Mouse (Mus musculus) hindbrain, embryonic 10.5 days (tissue): Measurements from ENCODE around the gene Hist1h2bg. TPM values are rescaled to one million over a fixed set of nuclear protein-coding genes. Genes with fewer than 3 reads are reported as not detected.

Experiments used
- DNase-seq: peaks from one replicate; pipeline ENCODE4 v3.0.0-alpha.2; 2017; ENCODE audit warnings: low spot score
- H3K27ac ChIP-seq: fragments of 300-500 bp; sonication (generic); 2 replicates; pipeline ENCODE4 v1.5.1; 2016; ENCODE audit warnings: mild to moderate bottlenecking, moderate library complexity
- H3K27me3 ChIP-seq: fragments of 300-500 bp; sonication (generic); 2 replicates; pipeline ENCODE4 v1.6.1; 2016; ENCODE audit warnings: mild to moderate bottlenecking; ENCODE audit not compliant: poor library complexity, insufficient read depth, severe bottlenecking
- H3K36me3 ChIP-seq: fragments of 300-500 bp; sonication (generic); 2 replicates; pipeline ENCODE4 v1.6.1; 2016; ENCODE audit warnings: mild to moderate bottlenecking, moderate library complexity
- H3K4me1 ChIP-seq: fragments of 300-500 bp; sonication (generic); replicated peaks from 2 replicates; pipeline ENCODE4 v1.6.1; 2016; ENCODE audit warnings: mild to moderate bottlenecking
- H3K4me3 ChIP-seq: fragments of 300-500 bp; sonication (generic); 2 replicates; pipeline ENCODE4 v1.5.1; 2016; ENCODE audit warnings: mild to moderate bottlenecking, moderate library complexity
- H3K9me3 ChIP-seq: fragments of 300-500 bp; sonication (generic); 2 replicates; pipeline ENCODE4 v1.6.1; 2016; ENCODE audit warnings: mild to moderate bottlenecking, moderate library complexity
- WGBS: fragments of 180-500 bp; shearing (Covaris S2); methylation state at CpG from one replicate; pipeline ENCODE4 v1.1.7; 2016; 5-methylcytosine and 5-hydroxymethylcytosine counted together
- polyA plus RNA-seq: library from polyadenylated mRNA; unstranded; fragments of >200 nt; fragmentation: Nextera tagmentation; extraction: Ambion mirVana; gene quantifications from 2 replicates; pipeline ENCODE4 v1.2.1, GENCODE M21; 2016

The Hist1h2bg gene
- 7.0 and 7.3 TPM in 2 replicates for polyA plus RNA-seq

DNA sequence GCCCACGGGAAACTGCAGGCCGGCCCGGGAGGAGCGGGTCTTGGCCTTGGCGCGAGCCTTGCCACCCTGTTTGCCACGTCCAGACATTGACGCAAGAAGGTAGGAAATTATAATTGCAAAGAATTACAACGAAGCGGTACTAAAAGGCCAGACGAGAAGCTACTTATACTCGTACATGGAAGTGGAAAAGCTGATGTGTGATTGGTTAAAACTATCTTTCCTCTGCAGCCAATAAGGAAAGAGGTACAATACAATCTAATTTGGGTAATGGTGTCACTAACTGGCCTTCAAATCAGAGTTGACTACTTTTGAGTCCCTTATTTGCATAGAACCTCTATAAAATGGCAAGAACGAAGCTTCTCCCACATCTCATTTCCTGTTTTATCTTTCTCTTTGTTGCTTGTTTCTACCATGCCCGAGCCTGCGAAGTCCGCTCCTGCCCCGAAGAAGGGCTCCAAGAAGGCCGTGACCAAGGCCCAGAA lies at the start of gene Hist1h2bg, which contains the start of gene Hist1h2ae:
Hist1h2bg (plus strand) TSS at position 375 of the 482 bp plus-strand sequence.
Hist1h2ae (minus strand) TSS at position 199 of the 482 bp plus-strand sequence.
- Histone ChIP-seq H3K4me1 (peaks cover 24% of the 10 kb centered on the region), H3K27ac (peak within 1 kb of the TSS; percentile 98), H3K36me3 (no peaks in the 10 kb centered on the region), H3K27me3 (no peaks in the 10 kb centered on the region), H3K9me3 (no peaks in the 10 kb centered on the region), H3K4me3 (peak within 1 kb of the TSS; percentile 56)
- WGBS, result under 1% methylated on average over 18 of the region's 18 CpGs
- DNase-seq, result peak; percentile 74

DNA sequence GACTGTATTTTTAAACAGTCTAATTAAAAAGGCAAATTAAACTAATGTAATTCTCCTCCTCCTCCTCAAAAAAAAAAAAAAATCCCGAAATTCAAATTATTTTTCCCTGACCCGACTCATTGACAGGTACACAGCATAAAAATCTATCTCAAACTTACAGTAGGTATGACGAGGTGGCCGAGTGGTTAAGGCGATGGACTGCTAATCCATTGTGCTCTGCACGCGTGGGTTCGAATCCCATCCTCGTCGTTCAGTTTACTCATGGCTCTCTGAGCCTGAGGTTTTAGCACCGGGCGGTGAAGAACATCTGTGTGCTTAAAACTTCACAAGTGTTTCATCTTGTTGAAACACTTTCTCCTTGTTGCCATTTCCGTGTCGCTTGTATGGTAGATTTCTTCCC lies 49.5 kb upstream of the Hist1h2bg start:
- Histone ChIP-seq H3K27ac (no peak overlapping the region), H3K4me3 (peak overlapping the region; percentile 28; the same call in 1 of the 2 replicates), H3K27me3 (no peaks in the 10 kb centered on the region), H3K36me3 (no peaks in the 10 kb centered on the region), H3K9me3 (no peaks in the 10 kb centered on the region), H3K4me1 (peaks cover 9% of the 10 kb centered on the region; the same call in 1 of the 2 replicates)
- WGBS, result under 1% methylated on average over 14 of the region's 14 CpGs
- peak; percentile 79 for DNase-seq

DNA sequence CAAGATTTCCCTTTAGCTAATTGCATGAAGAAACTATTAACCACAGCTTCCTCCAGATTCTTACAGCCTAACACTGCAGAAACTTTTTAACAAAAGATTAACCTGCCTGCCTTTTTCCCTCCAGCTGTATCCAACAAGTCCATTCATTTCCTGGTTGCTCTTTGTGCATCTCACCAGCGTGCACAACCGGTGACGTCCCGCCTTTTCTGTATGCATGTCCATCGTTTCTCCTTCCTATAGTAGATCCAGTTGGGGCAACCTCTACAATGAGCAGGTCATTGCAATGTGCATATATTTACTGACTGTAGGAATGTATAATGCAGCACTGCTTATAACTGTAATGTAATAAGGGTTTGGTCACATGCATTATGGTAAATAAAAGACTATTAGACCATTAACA lies 47.2 kb upstream of the Hist1h2bg start:
- Histone ChIP-seq H3K36me3 (no peaks in the 10 kb centered on the region), H3K9me3 (no peaks in the 10 kb centered on the region), H3K27ac (no peak overlapping the region), H3K4me3 (no peak overlapping the region), H3K4me1 (peaks cover 22% of the 10 kb centered on the region), H3K27me3 (no peaks in the 10 kb centered on the region)
- no peak for DNase-seq
- WGBS, result 56% methylated on average over 5 of the region's 5 CpGs

DNA sequence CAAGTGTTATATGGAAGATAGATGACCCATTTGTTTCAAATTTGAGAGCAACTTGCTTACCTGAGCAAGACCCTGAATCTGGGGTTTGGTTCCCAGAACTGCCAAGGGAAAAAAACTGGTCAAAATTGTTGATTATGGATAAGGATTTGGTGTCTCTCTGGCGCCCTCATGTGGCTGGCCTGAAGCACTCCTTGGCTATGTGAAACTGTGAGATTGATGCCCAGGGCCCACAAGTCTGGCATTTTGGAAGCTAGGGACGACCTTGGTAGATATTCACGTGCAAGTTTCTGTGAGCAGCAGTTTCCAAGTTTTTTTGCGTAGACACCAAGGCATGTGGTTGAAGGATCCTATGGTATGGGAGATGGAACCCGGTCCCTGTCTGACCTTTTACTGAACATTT lies 46.5 kb upstream of the Hist1h2bg start:
- Histone ChIP-seq H3K4me3 (peak overlapping the region; percentile 23; the same call in 1 of the 2 replicates), H3K9me3 (no peaks in the 10 kb centered on the region), H3K4me1 (peaks cover 28% of the 10 kb centered on the region), H3K36me3 (no peaks in the 10 kb centered on the region), H3K27me3 (no peaks in the 10 kb centered on the region), H3K27ac (no peak overlapping the region)
- peak; percentile 86 for DNase-seq
- WGBS, result 8% methylated on average over 5 of the region's 5 CpGs

DNA sequence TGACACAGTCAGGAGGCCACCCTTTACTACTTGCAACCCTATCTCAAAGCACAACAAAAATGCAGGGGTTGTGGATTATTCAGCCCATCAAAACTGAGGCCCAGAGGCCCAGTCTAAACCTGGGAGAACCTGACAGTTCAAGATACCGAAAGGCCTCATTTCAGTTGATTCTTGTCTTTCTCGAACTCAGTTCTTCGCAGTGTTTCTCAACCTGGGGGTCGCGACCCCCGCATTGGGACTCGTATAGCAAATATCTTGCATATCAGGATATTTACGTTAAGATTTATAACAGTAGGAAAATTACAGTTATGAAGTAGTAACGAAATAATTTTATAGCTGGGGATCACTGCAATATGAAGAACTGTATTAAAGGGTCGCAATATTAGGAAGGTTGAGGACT lies 45.3 kb upstream of the Hist1h2bg start:
- peak; percentile 58 for DNase-seq
- 2% methylated on average over 10 of the region's 10 CpGs for WGBS
- Histone ChIP-seq H3K4me1 (peaks cover 31% of the 10 kb centered on the region), H3K36me3 (no peaks in the 10 kb centered on the region), H3K27ac (peak overlapping the region; percentile 16; the same call in 1 of the 2 replicates), H3K27me3 (no peaks in the 10 kb centered on the region), H3K4me3 (peak overlapping the region; percentile 53), H3K9me3 (no peaks in the 10 kb centered on the region)

DNA sequence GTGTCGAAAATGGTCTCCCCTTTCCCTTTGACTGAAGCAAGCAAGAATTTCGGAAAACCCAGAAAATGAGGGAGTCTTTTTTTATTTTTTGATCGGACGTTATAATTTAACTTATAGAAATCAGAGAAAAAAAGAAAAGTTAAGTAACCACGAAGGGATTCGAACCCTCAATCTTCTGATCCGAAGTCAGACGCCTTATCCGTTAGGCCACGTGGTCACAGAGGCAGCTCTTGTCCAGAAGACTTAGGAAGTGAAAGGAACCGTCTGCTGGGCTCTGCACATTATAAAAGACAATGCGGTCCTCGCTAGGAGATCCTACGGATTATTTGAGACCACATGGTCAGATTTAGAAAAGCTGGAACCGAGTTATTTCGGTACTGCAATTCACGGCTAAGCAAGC lies 44.9 kb upstream of the Hist1h2bg start:
- Histone ChIP-seq H3K36me3 (no peaks in the 10 kb centered on the region), H3K27me3 (no peaks in the 10 kb centered on the region), H3K9me3 (no peaks in the 10 kb centered on the region), H3K4me1 (peaks cover 31% of the 10 kb centered on the region), H3K4me3 (peak overlapping the region; percentile 53), H3K27ac (peak overlapping the region; percentile 84)
- under 1% methylated on average over 17 of the region's 17 CpGs for WGBS
- peak; percentile 92 for DNase-seq

DNA sequence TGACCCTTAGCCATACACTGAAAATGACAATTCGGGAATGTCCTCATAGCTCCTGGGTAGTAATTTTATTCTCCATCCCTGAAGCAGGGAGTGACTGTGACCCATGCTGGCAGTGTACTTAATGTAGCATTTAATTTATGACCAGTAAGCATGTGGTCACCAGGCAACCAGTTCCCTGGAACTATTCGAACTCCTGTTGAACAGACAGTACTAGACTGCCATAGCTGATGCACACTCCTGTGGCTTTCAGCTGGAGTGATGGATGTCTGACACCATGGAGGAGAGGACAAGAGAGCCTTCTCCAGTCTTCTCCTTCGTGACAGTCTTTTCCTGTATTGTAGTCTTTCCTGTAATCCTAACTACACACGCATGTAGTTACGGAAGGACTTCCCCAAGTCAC lies 42.2 kb upstream of the Hist1h2bg start:
- 76% methylated on average over 5 of the region's 5 CpGs for WGBS
- no peaks in the 10 kb centered on the region for H3K36me3 ChIP-seq
- H3K4me3 ChIP-seq, result peak overlapping the region; percentile 24

DNA sequence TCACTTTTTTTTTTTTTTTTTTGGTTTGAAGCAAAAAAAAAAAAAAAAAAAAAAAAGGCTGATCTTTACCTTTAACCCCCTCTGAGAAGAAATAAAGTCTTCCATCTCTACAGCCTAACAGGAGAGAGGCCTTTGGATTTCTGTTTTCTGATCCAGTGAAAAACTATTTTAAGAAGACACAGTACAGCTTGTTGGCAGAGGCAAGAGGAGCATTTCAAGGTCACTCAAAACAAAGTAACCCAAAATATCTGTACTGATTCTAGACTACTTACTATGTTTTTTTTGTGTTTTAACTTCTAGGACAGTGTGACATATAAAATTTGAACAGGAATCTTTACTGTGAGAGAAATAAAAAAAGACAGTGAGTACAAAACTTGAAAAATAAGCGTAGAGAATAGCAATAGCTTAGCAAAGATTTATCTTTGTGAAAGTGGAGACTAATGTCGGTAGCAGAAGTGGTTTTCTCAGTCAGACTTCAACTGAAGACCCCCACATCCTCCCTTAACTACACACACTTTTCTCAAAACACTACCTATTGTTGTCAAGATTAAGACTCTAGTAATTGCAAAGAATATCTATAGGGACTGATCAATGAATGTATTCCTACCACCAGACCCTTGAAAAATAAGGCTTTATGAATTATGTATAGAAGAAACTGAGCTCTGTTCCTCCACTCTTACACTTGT lies 41.6 kb upstream of the Hist1h2bg start:
- no peaks in the 10 kb centered on the region for H3K36me3 ChIP-seq
- H3K4me1 ChIP-seq, result peaks cover 51% of the 10 kb centered on the region
- H3K4me3 ChIP-seq, result peak overlapping the region; percentile 64
- 42% methylated on average over 2 of the region's 2 CpGs for WGBS
- peak overlapping the region; percentile 98 for H3K27ac ChIP-seq
- H3K9me3 ChIP-seq, result no peaks in the 10 kb centered on the region
- DNase-seq, result no peak
- H3K27me3 ChIP-seq, result no peaks in the 10 kb centered on the region

More for the DNA sequence above, 42.2 kb upstream of the Hist1h2bg start:
- H3K27ac ChIP-seq, result no peak overlapping the region; the same call in 1 of the 2 replicates
- no peaks in the 10 kb centered on the region for H3K9me3 ChIP-seq
- H3K27me3 ChIP-seq, result no peaks in the 10 kb centered on the region
- peaks cover 48% of the 10 kb centered on the region for H3K4me1 ChIP-seq
- DNase-seq, result peak; percentile 32

DNA sequence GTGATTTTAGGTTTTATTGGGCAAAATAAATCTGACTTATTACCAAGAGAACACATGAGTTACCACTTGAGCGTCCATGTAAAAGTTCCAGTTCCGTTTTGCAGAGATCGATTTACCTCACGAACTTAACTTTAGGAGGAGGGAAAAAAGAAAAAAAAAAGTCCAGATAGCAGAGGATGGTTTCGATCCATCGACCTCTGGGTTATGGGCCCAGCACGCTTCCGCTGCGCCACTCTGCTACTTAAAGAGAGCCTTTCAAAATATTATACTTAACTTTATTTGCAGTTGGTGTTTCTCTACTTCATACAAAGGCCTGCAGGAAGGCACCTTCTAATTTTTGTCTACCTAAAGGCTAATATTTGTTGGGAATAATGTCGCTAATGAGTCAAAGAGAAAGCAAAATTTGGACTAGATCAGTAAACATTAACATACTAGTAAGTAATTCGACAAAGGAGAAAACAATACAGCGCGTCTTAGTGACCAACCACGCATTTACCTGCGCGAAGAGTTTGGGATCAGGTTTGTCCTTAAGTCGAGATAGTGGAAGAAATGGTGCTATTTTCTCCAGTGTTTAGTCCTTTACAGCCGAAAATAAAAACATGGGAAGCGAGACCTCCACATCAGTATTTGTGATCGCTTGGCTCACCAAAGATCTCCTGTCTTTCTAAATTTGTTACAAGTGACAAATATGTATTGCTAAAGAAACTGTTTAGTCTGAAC lies 40.9 kb upstream of the Hist1h2bg start:
- Histone ChIP-seq H3K36me3 (no peaks in the 10 kb centered on the region), H3K27ac (peak overlapping the region; percentile 98), H3K9me3 (no peaks in the 10 kb centered on the region), H3K27me3 (no peaks in the 10 kb centered on the region), H3K4me3 (peak overlapping the region; percentile 64), H3K4me1 (peaks cover 51% of the 10 kb centered on the region)
- peak; percentile 61 for DNase-seq
- WGBS, result under 1% methylated on average over 20 of the region's 20 CpGs

DNA sequence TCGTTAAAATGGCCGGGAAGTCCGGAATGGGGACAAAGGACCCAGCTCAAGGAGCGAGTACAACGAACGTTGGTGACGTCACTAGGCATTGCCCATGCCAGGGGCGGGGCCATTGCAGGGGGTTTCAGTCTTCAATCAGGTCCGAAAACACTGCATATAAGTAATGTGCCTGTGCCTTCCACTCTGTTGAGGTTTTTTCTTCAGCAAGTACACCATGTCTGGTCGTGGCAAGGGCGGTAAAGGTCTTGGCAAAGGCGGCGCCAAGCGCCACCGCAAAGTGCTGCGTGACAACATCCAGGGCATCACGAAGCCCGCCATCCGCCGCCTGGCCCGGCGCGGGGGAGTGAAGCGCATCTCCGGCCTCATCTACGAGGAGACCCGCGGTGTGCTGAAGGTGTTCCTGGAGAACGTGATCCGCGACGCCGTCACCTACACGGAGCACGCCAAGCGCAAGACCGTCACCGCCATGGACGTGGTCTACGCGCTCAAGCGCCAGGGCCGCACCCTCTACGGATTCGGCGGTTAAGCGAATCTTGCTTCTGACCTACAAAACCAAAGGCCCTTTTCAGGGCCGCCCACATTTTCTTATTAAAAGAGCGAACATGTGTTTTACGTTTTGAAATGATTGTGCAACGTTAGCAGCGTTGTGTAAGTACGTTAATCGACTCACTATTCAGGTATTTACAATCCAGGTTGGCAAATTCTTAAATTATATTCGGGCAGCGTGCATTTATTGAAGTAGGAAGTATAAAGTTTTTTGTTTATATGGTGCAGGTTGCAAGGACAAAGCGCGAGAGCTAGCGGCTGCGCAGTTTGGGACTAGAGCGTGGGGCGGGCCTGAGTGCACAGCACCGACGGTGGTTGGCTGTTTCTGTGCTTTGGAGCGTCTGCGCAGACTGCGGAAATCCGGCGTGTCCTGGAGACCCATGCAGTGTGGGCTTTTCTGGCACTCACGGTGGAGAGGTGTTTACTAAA lies 40.0 kb upstream of the Hist1h2bg start, which contains the start of gene Hist1h4h:
Hist1h4h (plus strand) TSS at position 150 of the 975 bp plus-strand sequence.
- H3K27me3 ChIP-seq, result no peaks in the 10 kb centered on the region
- H3K4me3 ChIP-seq, result peak within 1 kb of the TSS; percentile 64
- H3K4me1 ChIP-seq, result peaks cover 51% of the 10 kb centered on the region
- peak; percentile 97 for DNase-seq
- peak within 1 kb of the TSS; percentile 98 for H3K27ac ChIP-seq
- under 1% methylated on average over 69 of the region's 70 CpGs for WGBS
- H3K36me3 ChIP-seq, result no peaks in the 10 kb centered on the region
- H3K9me3 ChIP-seq, result no peaks in the 10 kb centered on the region

DNA sequence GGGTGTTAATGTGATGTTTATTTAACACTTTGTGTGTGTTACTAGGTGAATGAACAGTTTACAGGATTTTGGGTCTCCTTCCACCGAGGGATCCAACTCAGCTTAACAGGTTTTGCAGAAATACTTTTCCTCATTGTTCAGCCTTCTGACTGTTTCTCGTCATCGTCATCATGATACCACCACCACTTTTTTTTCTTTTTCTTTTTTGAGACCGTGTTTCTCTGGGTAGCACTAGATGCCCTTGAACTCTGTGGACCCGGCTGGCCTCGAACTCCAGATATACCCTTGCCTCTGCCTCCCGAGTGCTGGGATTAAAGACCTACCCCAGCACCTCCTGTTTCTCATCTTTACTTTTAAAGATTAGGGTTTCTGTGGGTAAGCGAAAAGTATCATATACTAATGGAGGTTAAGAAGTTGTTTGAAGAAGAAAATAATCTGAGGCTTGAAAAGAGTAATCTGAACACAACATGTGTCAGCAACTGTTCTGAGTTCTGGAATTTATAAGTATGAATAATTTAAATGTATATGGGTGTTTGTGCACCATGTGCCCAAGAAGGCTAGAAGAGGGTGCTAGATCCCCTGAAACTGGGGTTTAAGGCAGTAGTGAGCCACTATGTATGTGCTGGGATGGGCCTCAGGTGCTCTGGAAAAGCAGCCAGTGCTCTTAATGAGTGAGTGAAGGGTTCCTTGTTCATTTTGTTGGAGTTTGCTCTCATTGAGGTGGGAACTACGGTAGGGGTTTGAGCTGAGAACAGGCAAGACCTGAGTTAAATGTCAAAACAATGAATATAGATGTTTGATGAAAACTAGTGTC lies 38.7 kb upstream of the Hist1h2bg start:
- H3K4me3 ChIP-seq, result peak overlapping the region; percentile 64
- H3K9me3 ChIP-seq, result no peaks in the 10 kb centered on the region
- peak overlapping the region; percentile 98 for H3K27ac ChIP-seq
- H3K4me1 ChIP-seq, result peaks cover 56% of the 10 kb centered on the region
- H3K36me3 ChIP-seq, result no peaks in the 10 kb centered on the region
- WGBS, result 30% methylated on average over 9 of the region's 9 CpGs
- DNase-seq, result peak; percentile 40
- no peaks in the 10 kb centered on the region for H3K27me3 ChIP-seq
